Mouse (Mus musculus) forebrain, postnatal 0 days (tissue): ENCODE data around the gene Ulk4. TPM values are rescaled to one million over a fixed set of nuclear protein-coding genes. Genes with fewer than 3 reads are reported as not detected.
A peak's percentile ranks its signal among the peaks of the same experiment; 100 is the strongest.

Experiments used
- ATAC-seq: fragments of 200-750 bp; cut with Nextera tagmentation; 2 replicates; pipeline ENCODE4 v1.8.0; 2017; ENCODE audit warnings: mild to moderate bottlenecking, moderate library complexity
- DNase-seq: peaks from one replicate; pipeline ENCODE4 v3.0.0-alpha.2; 2015
- H3K27ac ChIP-seq: fragments of 300-500 bp; sonication (generic); 2 replicates; pipeline ENCODE4 v1.5.1; 2014; ENCODE audit warnings: low read depth, mild to moderate bottlenecking, antibody characterized with exemption, low read length, moderate library complexity, mixed read lengths
- H3K27me3 ChIP-seq: fragments of 300-500 bp; sonication (generic); 2 replicates; pipeline ENCODE4 v1.6.1; 2014; ENCODE audit warnings: mild to moderate bottlenecking, low read length, mixed read lengths; ENCODE audit not compliant: insufficient read depth
- H3K36me3 ChIP-seq: fragments of 300-500 bp; sonication (generic); 2 replicates; pipeline ENCODE4 v1.6.1; 2014; ENCODE audit warnings: mild to moderate bottlenecking, moderate library complexity; ENCODE audit not compliant: insufficient read depth
- H3K4me1 ChIP-seq: fragments of 300-500 bp; sonication (generic); 2 replicates; pipeline ENCODE4 v1.6.1; 2014; ENCODE audit warnings: antibody characterized with exemption; ENCODE audit not compliant: insufficient read depth
- H3K4me2 ChIP-seq: fragments of 300-500 bp; sonication (generic); 2 replicates; pipeline ENCODE4 v1.6.1; 2014; ENCODE audit warnings: low read depth, mild to moderate bottlenecking, moderate library complexity
- H3K4me3 ChIP-seq: fragments of 300-500 bp; sonication (generic); 2 replicates; pipeline ENCODE4 v1.5.1; 2014; ENCODE audit warnings: low read depth, low read length, mixed read lengths
- H3K9ac ChIP-seq: fragments of 300-500 bp; sonication (generic); 2 replicates; pipeline ENCODE4 v1.6.1; 2014; ENCODE audit warnings: mild to moderate bottlenecking
- H3K9me3 ChIP-seq: fragments of 300-500 bp; sonication (generic); 2 replicates; pipeline ENCODE4 v1.6.1; 2016; ENCODE audit warnings: low read length
- CTCF ChIP-seq: sonication (generic); IDR thresholded peaks from 2 replicates; pipeline ENCODE4 v1.5.1; 2016; ENCODE audit warnings: antibody characterized with exemption, control low read depth, low read depth
- WGBS: fragments of 180-500 bp; shearing (Covaris S2); extraction: QIAGEN DNeasy Blood & Tissue Kit; methylation state at CpG from one replicate; pipeline ENCODE4 v1.1.7; 2014; 5-methylcytosine and 5-hydroxymethylcytosine counted together
- polyA plus RNA-seq: library from polyadenylated mRNA; unstranded; fragments of >200 nt; fragmentation: Nextera tagmentation; extraction: Ambion mirVana; gene quantifications from 2 replicates; pipeline ENCODE4 v1.2.1, GENCODE M21; 2015
- total RNA-seq: library from RNA; depleted of rRNA; stranded (reverse); fragments of >200 nt; gene quantifications from 2 replicates; pipeline ENCODE4 v1.2.3, GENCODE M21; 2014

Gene Ulk4
- total and polyA plus RNA-seq, 2 experiments from 2014 or later = 13.3 to 105 TPM

- Histone ChIP-seq H3K27ac (no peak overlapping the region), H3K36me3 (no peaks in the 10 kb centered on the region), H3K4me1 (no peaks in the 10 kb centered on the region), H3K4me2 (no peak overlapping the region), H3K4me3 (no peak overlapping the region), H3K9me3 (no peaks in the 10 kb centered on the region), H3K9ac (no peak overlapping the region), H3K27me3 (no peaks in the 10 kb centered on the region)
- TF ChIP-seq CTCF = no peak
- ATAC-seq (no peak), DNase-seq (no peak)
- WGBS = 54% methylated on average over 4 of the region's 4 CpGs
Observed at GRCm38 (mm10) chr9:121011540-121011939, 265.5 kb downstream of the Ulk4 start.

DNA sequence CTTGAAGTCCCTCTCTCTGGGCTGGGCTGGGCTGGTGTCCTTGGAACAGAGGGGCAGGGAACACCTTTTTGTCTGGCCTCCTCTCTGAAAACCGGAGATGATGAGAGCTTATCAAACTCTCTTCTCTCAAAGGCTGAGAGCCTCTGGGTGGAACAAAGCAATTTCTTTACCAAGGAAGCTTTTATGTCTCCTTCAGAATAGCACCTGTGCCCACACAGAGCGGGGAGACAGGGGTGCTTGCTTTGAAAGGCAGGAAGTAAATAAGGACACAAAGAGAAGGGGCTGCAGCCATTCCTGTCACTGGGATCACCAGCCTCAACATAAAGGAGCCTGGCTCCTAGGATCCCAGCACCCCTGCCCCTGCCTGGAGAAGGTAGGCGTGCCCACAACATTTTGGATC is 266.5 kb downstream of the Ulk4 start:
- Histone ChIP-seq H3K4me1 (no peaks in the 10 kb centered on the region), H3K4me3 (no peak overlapping the region), H3K4me2 (no peak overlapping the region), H3K36me3 (no peaks in the 10 kb centered on the region), H3K27me3 (no peaks in the 10 kb centered on the region), H3K9me3 (no peaks in the 10 kb centered on the region), H3K27ac (no peak overlapping the region), H3K9ac (no peak overlapping the region)
- no peak for DNase-seq
- WGBS = 43% methylated on average over 3 of the region's 3 CpGs
- TF ChIP-seq CTCF = no peak
- no peak for ATAC-seq

- 83% methylated on average over 7 of the region's 7 CpGs for WGBS
- DNase-seq (no peak), ATAC-seq (no peak)
- H3K27me3 ChIP-seq = no peaks in the 10 kb centered on the region
- no peak overlapping the region for H3K27ac ChIP-seq
- H3K4me1 ChIP-seq = peaks cover 13% of the 10 kb centered on the region
- no peak for TF ChIP-seq CTCF
- H3K9me3 ChIP-seq = no peaks in the 10 kb centered on the region
- no peak overlapping the region for H3K9ac ChIP-seq
- H3K36me3 ChIP-seq = no peaks in the 10 kb centered on the region
- no peak overlapping the region for H3K4me2 ChIP-seq
- no peak overlapping the region for H3K4me3 ChIP-seq
Observed at GRCm38 (mm10) chr9:121005961-121006360, 271.0 kb downstream of the Ulk4 start.

- Histone ChIP-seq H3K4me1 (peaks cover 14% of the 10 kb centered on the region), H3K4me2 (no peak overlapping the region), H3K4me3 (no peak overlapping the region), H3K27ac (0 out of 2 replicates have a peak overlapping the region, but pooled peaks have one; percentile 40), H3K9ac (no peak overlapping the region), H3K36me3 (no peaks in the 10 kb centered on the region), H3K27me3 (no peaks in the 10 kb centered on the region), H3K9me3 (no peaks in the 10 kb centered on the region)
- ATAC-seq (peak; percentile 45), DNase-seq (no peak)
- 34% methylated on average over 15 of the region's 15 CpGs for WGBS
- no peak for TF ChIP-seq CTCF
Observed at GRCm38 (mm10) chr9:121001681-121002540, 275.1 kb downstream of the Ulk4 start.

- Histone ChIP-seq H3K36me3 (no peaks in the 10 kb centered on the region), H3K9me3 (no peaks in the 10 kb centered on the region), H3K27me3 (no peaks in the 10 kb centered on the region), H3K4me3 (no peak overlapping the region), H3K9ac (no peak overlapping the region), H3K27ac (peak overlapping the region; percentile 40; the same call in 1 of the 2 replicates), H3K4me1 (peaks cover 14% of the 10 kb centered on the region), H3K4me2 (no peak overlapping the region)
- 28% methylated on average over 7 of the region's 7 CpGs for WGBS
- peak; percentile 83 for ATAC-seq
- DNase-seq = peak; percentile 63
- no peak for TF ChIP-seq CTCF
Observed at GRCm38 (mm10) chr9:121000641-121001320, 276.2 kb downstream of the Ulk4 start.

DNA sequence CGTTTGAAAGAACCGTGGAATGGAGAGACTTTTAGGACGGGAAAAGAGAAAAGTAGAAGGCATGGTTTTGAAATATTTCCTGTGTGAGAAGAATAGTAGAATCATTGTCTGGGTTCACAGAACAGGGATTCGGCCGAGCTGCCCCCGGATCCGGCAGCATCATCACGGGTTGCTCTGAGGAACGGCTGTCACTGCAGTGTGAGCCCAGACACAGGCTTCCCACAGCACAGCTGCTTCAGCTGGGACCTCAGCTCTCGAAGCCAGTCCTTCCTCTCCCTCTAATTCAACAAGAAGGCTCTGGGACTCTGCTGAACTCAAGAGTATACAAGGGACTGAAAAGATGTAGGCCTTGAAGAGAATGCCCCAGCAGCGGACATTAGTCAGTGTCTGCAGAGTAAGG is 278.3 kb downstream of the Ulk4 start:
- ATAC-seq (no peak), DNase-seq (no peak)
- no peak overlapping the region for H3K27ac ChIP-seq

More for the DNA sequence above, 278.3 kb downstream of the Ulk4 start:
- Histone ChIP-seq H3K9me3 (no peaks in the 10 kb centered on the region), H3K9ac (no peak overlapping the region), H3K4me3 (no peak overlapping the region), H3K4me2 (no peak overlapping the region), H3K4me1 (peaks cover 14% of the 10 kb centered on the region), H3K27me3 (no peaks in the 10 kb centered on the region), H3K36me3 (no peaks in the 10 kb centered on the region)
- WGBS = 69% methylated on average over 11 of the region's 11 CpGs
- no peak for TF ChIP-seq CTCF
